Mouse (Mus musculus) hindbrain, postnatal 0 days (tissue): ENCODE results near the gene Cdr2. TPM values are rescaled to one million over a fixed set of nuclear protein-coding genes. Genes with fewer than 3 reads are reported as not detected.
"Not testable (repeated sequence)": the region's sequence is repeated elsewhere in the genome, so short reads cannot be mapped to it uniquely, and the experiment has no call there.

Source experiments
- ATAC-seq: fragments of 200-750 bp; cut with Nextera tagmentation; 2 replicates; pipeline ENCODE4 v1.8.0; 2017; ENCODE audit warnings: mild to moderate bottlenecking, moderate TSS enrichment, moderate library complexity
- DNase-seq: peaks from one replicate; pipeline ENCODE4 v3.0.0-alpha.2; 2015; ENCODE audit warnings: low spot score
- H3K27ac ChIP-seq: fragments of 300-500 bp; sonication (generic); 2 replicates; pipeline ENCODE4 v1.5.1; 2014; ENCODE audit warnings: mild to moderate bottlenecking
- H3K27me3 ChIP-seq: fragments of 300-500 bp; sonication (generic); 2 replicates; pipeline ENCODE4 v1.6.1; 2014; ENCODE audit warnings: low read length, mixed read lengths; ENCODE audit not compliant: insufficient read depth
- H3K36me3 ChIP-seq: fragments of 300-500 bp; sonication (generic); 2 replicates; pipeline ENCODE4 v1.6.1; 2014; ENCODE audit warnings: low read length, mixed read lengths; ENCODE audit not compliant: insufficient read depth
- H3K4me1 ChIP-seq: fragments of 300-500 bp; sonication (generic); 2 replicates; pipeline ENCODE4 v1.6.1; 2014; ENCODE audit warnings: antibody characterized with exemption, low read length, mixed read lengths; ENCODE audit not compliant: insufficient read depth
- H3K4me2 ChIP-seq: fragments of 300-500 bp; sonication (generic); 2 replicates; pipeline ENCODE4 v1.6.1; 2014; ENCODE audit warnings: low read depth, mild to moderate bottlenecking, low read length, moderate library complexity, mixed read lengths
- H3K4me3 ChIP-seq: fragments of 300-500 bp; sonication (generic); 2 replicates; pipeline ENCODE4 v1.5.1; 2014; ENCODE audit warnings: low read length
- H3K9ac ChIP-seq: fragments of 300-500 bp; sonication (generic); replicated peaks from 2 replicates; pipeline ENCODE4 v1.6.1; 2014; ENCODE audit warnings: mild to moderate bottlenecking, low read length, moderate library complexity, mixed read lengths
- H3K9me3 ChIP-seq: fragments of 300-500 bp; sonication (generic); 2 replicates; pipeline ENCODE4 v1.6.1; 2016; ENCODE audit warnings: low read length, mixed read lengths
- CTCF ChIP-seq: IDR thresholded peaks from 2 replicates; pipeline ENCODE4 v1.5.1; 2016; ENCODE audit warnings: antibody characterized with exemption, control low read depth, low read depth
- WGBS: fragments of 180-500 bp; shearing (Covaris S2); extraction: QIAGEN DNeasy Blood & Tissue Kit; methylation state at CpG from one replicate; pipeline ENCODE4 v1.1.7; 2014; 5-methylcytosine and 5-hydroxymethylcytosine counted together
- polyA plus RNA-seq: library from polyadenylated mRNA; unstranded; fragments of >200 nt; fragmentation: Nextera tagmentation; extraction: Ambion mirVana; gene quantifications from 2 replicates; pipeline ENCODE4 v1.2.1, GENCODE M21; 2015
- total RNA-seq: library from RNA; depleted of rRNA; stranded (reverse); fragments of >200 nt; gene quantifications from 2 replicates; pipeline ENCODE4 v1.2.3, GENCODE M21; 2014; rRNA removed

Cdr2 gene
- 23.9 and 24.6 TPM in 2 replicates for total RNA-seq
- 9.2 and 11.2 TPM in 2 replicates for polyA plus RNA-seq

- Histone ChIP-seq H3K27ac (peak within 1 kb of the TSS; percentile 28), H3K4me1 (peaks cover 5% of the 10 kb centered on the region; the same call in 1 of the 2 replicates), H3K9me3 (no peaks in the 10 kb centered on the region), H3K4me2 (peak within 1 kb of the TSS; percentile 90), H3K9ac (peak within 1 kb of the TSS; percentile 62), H3K4me3 (peak within 1 kb of the TSS; percentile 97), H3K27me3 (no peaks in the 10 kb centered on the region), H3K36me3 (no peaks in the 10 kb centered on the region)
- WGBS, result under 1% methylated on average over 46 of the region's 46 CpGs
- TF ChIP-seq CTCF, result no peak
- ATAC-seq, result peak; percentile 97
- peak; percentile 98 for DNase-seq
Observed at GRCm38 (mm10) chr7:120982200-120982841, at the start of gene Cdr2, which contains the start of gene Mfsd13b. Gene Cdr2, minus strand, starts transcription at chr7:120982312. Gene Mfsd13b, plus strand, starts transcription at chr7:120982509.

GRCm38 (mm10) chr7:121029947-121030346 is 47.8 kb upstream of the Cdr2 start:
- not testable (repeated sequence) for H3K4me3 ChIP-seq, H3K27ac ChIP-seq, H3K36me3 ChIP-seq, H3K4me1 ChIP-seq, H3K27me3 ChIP-seq, H3K4me2 ChIP-seq, H3K9ac ChIP-seq, DNase-seq, H3K9me3 ChIP-seq, ATAC-seq

- Histone ChIP-seq H3K36me3 (no peaks in the 10 kb centered on the region), H3K27ac (no peak overlapping the region), H3K27me3 (no peaks in the 10 kb centered on the region), H3K4me3 (no peak overlapping the region), H3K4me2 (no peak overlapping the region), H3K4me1 (no peaks in the 10 kb centered on the region), H3K9me3 (no peaks in the 10 kb centered on the region), H3K9ac (no peak overlapping the region)
- ATAC-seq (no peak), DNase-seq (no peak)
- WGBS, result 70% methylated on average over 3 of the region's 3 CpGs
- TF ChIP-seq CTCF, result no peak
Observed at GRCm38 (mm10) chr7:121026300-121026699, 44.2 kb upstream of the Cdr2 start.

GRCm38 (mm10) chr7:121025221-121026008 is 43.3 kb upstream of the Cdr2 start:
- no peak overlapping the region for H3K27ac ChIP-seq
- no peaks in the 10 kb centered on the region for H3K27me3 ChIP-seq
- H3K4me3 ChIP-seq, result no peak overlapping the region
- ATAC-seq, result no peak
- no peak overlapping the region for H3K9ac ChIP-seq
- no peaks in the 10 kb centered on the region for H3K36me3 ChIP-seq
- 85% methylated on average over 6 of the region's 6 CpGs for WGBS
- no peak overlapping the region for H3K4me2 ChIP-seq
- no peaks in the 10 kb centered on the region for H3K9me3 ChIP-seq
- DNase-seq, result no peak
- TF ChIP-seq CTCF, result no peak
- no peaks in the 10 kb centered on the region for H3K4me1 ChIP-seq

- no peaks in the 10 kb centered on the region for H3K27me3 ChIP-seq
- no peak overlapping the region for H3K9ac ChIP-seq
- no peak overlapping the region for H3K4me2 ChIP-seq
- peak; percentile 21; the same call in 1 of the 2 replicates for TF ChIP-seq CTCF
- 43% methylated on average over 8 of the region's 8 CpGs for WGBS
- DNase-seq, result no peak
- H3K27ac ChIP-seq, result no peak overlapping the region
- ATAC-seq, result no peak
- no peaks in the 10 kb centered on the region for H3K4me1 ChIP-seq
- no peaks in the 10 kb centered on the region for H3K9me3 ChIP-seq
- H3K4me3 ChIP-seq, result no peak overlapping the region
- H3K36me3 ChIP-seq, result no peaks in the 10 kb centered on the region
Observed at GRCm38 (mm10) chr7:121020277-121020676, 38.2 kb upstream of the Cdr2 start.

- 93% methylated on average over 3 of the region's 3 CpGs for WGBS
- no peaks in the 10 kb centered on the region for H3K4me1 ChIP-seq
- H3K4me3 ChIP-seq, result no peak overlapping the region
- no peak overlapping the region for H3K4me2 ChIP-seq
- H3K27me3 ChIP-seq, result no peaks in the 10 kb centered on the region
- DNase-seq (no peak), ATAC-seq (no peak)
- H3K9ac ChIP-seq, result no peak overlapping the region
- no peak overlapping the region for H3K27ac ChIP-seq
- no peaks in the 10 kb centered on the region for H3K9me3 ChIP-seq
- H3K36me3 ChIP-seq, result no peaks in the 10 kb centered on the region
- TF ChIP-seq CTCF, result no peak
Observed at GRCm38 (mm10) chr7:121018778-121019177, 36.7 kb upstream of the Cdr2 start.

GRCm38 (mm10) chr7:121014486-121014885 is 32.4 kb upstream of the Cdr2 start:
- no peak overlapping the region for H3K9ac ChIP-seq
- H3K36me3 ChIP-seq, result no peaks in the 10 kb centered on the region
- no peaks in the 10 kb centered on the region for H3K4me1 ChIP-seq
- WGBS, result 92% methylated on average over 10 of the region's 10 CpGs
- no peaks in the 10 kb centered on the region for H3K27me3 ChIP-seq
- TF ChIP-seq CTCF, result no peak
- DNase-seq (no peak), ATAC-seq (no peak)
- no peak overlapping the region for H3K4me3 ChIP-seq
- H3K27ac ChIP-seq, result no peak overlapping the region
- H3K9me3 ChIP-seq, result no peaks in the 10 kb centered on the region
- no peak overlapping the region for H3K4me2 ChIP-seq
